Mouse (Mus musculus): ENCODE data around the gene Chst1.

- no peak for TF ChIP-seq POLR2A (IDR thresholded peaks at IDR 0.05; ENCODE audit: borderline replicate concordance, insufficient read depth, low read length)
- no peak for TF ChIP-seq CTCF (IDR thresholded peaks at IDR 0.05; ENCODE audit: borderline replicate concordance, insufficient read depth, low read depth, low read length)
These were observed 493 bp upstream of the Chst1 start for GRCm38 (mm10) chr2:92598941-92599486.
